Comparison of ENCODE assay signal across 12 mouse cellular contexts in genomic region chr12:80939165-80939564, GRCm38 (mm10). TPM values are rescaled to one million over a fixed set of nuclear protein-coding genes. Genes with fewer than 3 reads are reported as not detected.
DNase-seq lines count a peak whose midpoint lies in the region; ATAC-seq and TF ChIP-seq lines count a peak whose summit lies in the region.
"Had no signal": no experiment of that assay in that cellular context is flagged by ENCODE, and none has a peak within 500 bp of the region (broad histone marks: within the 10 kb centered on the region; RNA-seq: fewer than 3 reads in every experiment).

No protein-coding gene starts in this region.

- no peak for DNase-seq in kidney, adult 9 months
- DNase-seq in MEL (ENCODE audit: low read depth, low spot score) = peak; percentile 61
- DNase-seq in frontal cortex, postnatal 36 days (ENCODE audit: low spot score in 2 of 2) = no peak
- no peak for DNase-seq in frontal cortex, postnatal 25 days (ENCODE audit: low spot score in 2 of 2)
- DNase-seq: cerebellum, adult 9-10 months; right cerebral cortex, postnatal 25 days had no signal

- no peaks in the 10 kb centered on the region for H3K79me2 ChIP-seq in MEL (ENCODE audit: control insufficient read depth, insufficient read depth, low read length, poor library complexity)

- peak overlapping the region; percentile 52 for H3K27ac ChIP-seq in kidney, embryonic 16.5 days (ENCODE audit: low read length)
- H3K27ac ChIP-seq in MEL (ENCODE audit: control insufficient read depth, low read depth, low read length) = peak overlapping the region; percentile 97
- peak overlapping the region; percentile 97 for H3K27ac ChIP-seq in bone marrow macrophage, adult 2 months (ENCODE audit: insufficient read depth, low read depth, low read length)
- H3K27ac ChIP-seq in liver, embryonic 16.5 days (ENCODE audit: low read length) = peak overlapping the region; percentile 80
- H3K27ac ChIP-seq: neural tube, embryonic 12.5 days had no signal

- 0 out of 2 replicates have a peak overlapping the region, but pooled peaks have one; percentile 5 for H3K9ac ChIP-seq in kidney, embryonic 16.5 days (replicated peaks; ENCODE audit: low read length)
- H3K9ac ChIP-seq in MEL (ENCODE audit: control insufficient read depth, low read depth, low read length, poor library complexity, severe bottlenecking) = peak overlapping the region; percentile 71
- peak overlapping the region; percentile 44 for H3K9ac ChIP-seq in liver, embryonic 16.5 days (ENCODE audit: low read depth, low read length)
- H3K9ac ChIP-seq: neural tube, embryonic 12.5 days had no signal

- ATAC-seq in kidney, embryonic 16.5 days (ENCODE audit: low FRiP score, low TSS enrichment) = no peak
- no peak for ATAC-seq in liver, embryonic 16.5 days (ENCODE audit: low read depth)

- 0 out of 2 replicates have a peak, but pooled peaks cover 7% of the 10 kb centered on the region for H3K4me1 ChIP-seq in kidney, embryonic 16.5 days (ENCODE audit: insufficient read depth, low read length)
- H3K4me1 ChIP-seq in MEL (ENCODE audit: control insufficient read depth in 1 of 2, insufficient read depth in 2 of 2, low read length in 2 of 2) = peaks cover 18 to 25% of the 10 kb centered on the region in 2 experiments
- peaks cover 18% of the 10 kb centered on the region for H3K4me1 ChIP-seq in bone marrow macrophage, adult 2 months (ENCODE audit: control insufficient read depth, insufficient read depth, low read length)
- H3K4me1 ChIP-seq in liver, embryonic 16.5 days (ENCODE audit: control insufficient read depth, low read depth, low read length) = peaks cover 46% of the 10 kb centered on the region
- H3K4me1 ChIP-seq: neural tube, embryonic 12.5 days had no signal

- H3K36me3 ChIP-seq in kidney, embryonic 16.5 days (ENCODE audit: insufficient read depth, low read length) = no peaks in the 10 kb centered on the region
- peaks cover 0 to 24% of the 10 kb centered on the region in 2 experiments; a peak in 2 of 4 replicates for H3K36me3 ChIP-seq in MEL (ENCODE audit: control insufficient read depth in 1 of 2, insufficient read depth in 2 of 2, low read length in 2 of 2)
- H3K36me3 ChIP-seq in liver, embryonic 16.5 days (ENCODE audit: control insufficient read depth, insufficient read depth) = no peaks in the 10 kb centered on the region
- H3K36me3 ChIP-seq: neural tube, embryonic 12.5 days had no signal

- TF ChIP-seq EP300 in MEL (IDR thresholded peaks at IDR 0.05; ENCODE audit: low read depth in 1 of 2, low read length in 2 of 2) = no peak

- 74% methylated on average over 4 of the region's 4 CpGs for WGBS in kidney, embryonic 16.5 days
- 58% methylated on average over 4 of the region's 4 CpGs for WGBS in liver, embryonic 16.5 days (ENCODE audit: insufficient replicate concordance)

- TF ChIP-seq CTCF in MEL (IDR thresholded peaks at IDR 0.05 in 2 of 3, conservative IDR thresholded peaks at IDR 0.05 in 1 of 3; ENCODE audit: control insufficient read depth in 1 of 3, insufficient read depth in 1 of 3, low read depth in 2 of 3, low read length in 3 of 3, poor library complexity in 1 of 3, severe bottlenecking in 1 of 3) = no peak
- no peak for TF ChIP-seq CTCF in bone marrow macrophage, adult 2 months (IDR thresholded peaks at IDR 0.05; ENCODE audit: low read depth, low read length)

- no peak overlapping the region for H3K4me3 ChIP-seq in kidney, embryonic 16.5 days (ENCODE audit: low read length)
- H3K4me3 ChIP-seq in MEL (ENCODE audit: control insufficient read depth in 1 of 2, insufficient read depth in 1 of 2, low read depth in 2 of 2, low read length in 2 of 2) = peak overlapping the region; percentile 31 to 37
- H3K4me3 ChIP-seq in bone marrow macrophage, adult 2 months (ENCODE audit: insufficient read depth, low read length) = peak overlapping the region; percentile 34
- H3K4me3 ChIP-seq in liver, embryonic 16.5 days (ENCODE audit: low read depth, low read length) = no peak overlapping the region
- H3K4me3 ChIP-seq: neural tube, embryonic 12.5 days had no signal

- TF ChIP-seq RAD21 in MEL (IDR thresholded peaks at IDR 0.05; ENCODE audit: low read depth, low read length) = no peak

- H3K9me3 ChIP-seq in kidney, embryonic 16.5 days (ENCODE audit: low read length) = no peaks in the 10 kb centered on the region
- no peaks in the 10 kb centered on the region for H3K9me3 ChIP-seq in MEL (replicated peaks; ENCODE audit: insufficient read depth, low read length)
- H3K9me3 ChIP-seq in liver, embryonic 16.5 days (replicated peaks; ENCODE audit: control insufficient read depth, low read length) = no peaks in the 10 kb centered on the region
- H3K9me3 ChIP-seq: neural tube, embryonic 12.5 days had no signal

- H3K4me2 ChIP-seq in kidney, embryonic 16.5 days (replicated peaks; ENCODE audit: low read depth, low read length) = no peak overlapping the region
- 0 out of 2 replicates have a peak overlapping the region, but pooled peaks have one; percentile 2 for H3K4me2 ChIP-seq in liver, embryonic 16.5 days (ENCODE audit: low read depth, low read length)
- H3K4me2 ChIP-seq: neural tube, embryonic 12.5 days had no signal

- no peaks in the 10 kb centered on the region for H3K27me3 ChIP-seq in kidney, embryonic 16.5 days (ENCODE audit: insufficient read depth, low read length)
- no peaks in the 10 kb centered on the region for H3K27me3 ChIP-seq in MEL (ENCODE audit: control insufficient read depth in 1 of 2, insufficient read depth in 2 of 2, low read length in 2 of 2)
- no peaks in the 10 kb centered on the region for H3K27me3 ChIP-seq in liver, embryonic 16.5 days (ENCODE audit: control insufficient read depth, insufficient read depth, low read depth, low read length)
- H3K27me3 ChIP-seq: neural tube, embryonic 12.5 days had no signal

- no peak; a peak in 1 of 4 replicates for TF ChIP-seq POLR2A in MEL (IDR thresholded peaks at IDR 0.05; ENCODE audit: control insufficient read depth in 1 of 2, insufficient read depth in 1 of 2, low read depth in 1 of 2, low read length in 2 of 2, poor library complexity in 1 of 2)
- TF ChIP-seq POLR2A in bone marrow macrophage, adult 2 months (IDR thresholded peaks at IDR 0.05; ENCODE audit: borderline replicate concordance, low read depth, low read length) = no peak

TF ChIP-seq in MEL, 35 proteins besides CTCF, POLR2A, EP300 and RAD21:
- no peak for TF ChIP-seq NELFE (IDR thresholded peaks at IDR 0.05; ENCODE audit: low read depth, low read length)
- TF ChIP-seq MXI1 (IDR thresholded peaks at IDR 0.05; ENCODE audit: low read depth, low read length) = peak; percentile 42; the same call in 1 of the 2 replicates
- no peak for TF ChIP-seq TCF12 (IDR thresholded peaks at IDR 0.05; ENCODE audit: low read depth, low read length)
- no peak for TF ChIP-seq MAX (IDR thresholded peaks at IDR 0.05; ENCODE audit: low read length)
- 0 out of 2 replicates have a peak, but pooled peaks have one; percentile 3 for TF ChIP-seq MEF2A (IDR thresholded peaks at IDR 0.05; ENCODE audit: extremely low read depth, insufficient replicate concordance, low read depth, low read length, poor library complexity, severe bottlenecking)
- TF ChIP-seq HCFC1 (IDR thresholded peaks at IDR 0.05; ENCODE audit: low read depth, low read length) = no peak
- TF ChIP-seq ELF1 (IDR thresholded peaks at IDR 0.05; ENCODE audit: low read depth, low read length) = no peak
- TF ChIP-seq CHD1 (IDR thresholded peaks at IDR 0.05; ENCODE audit: low read depth, low read length) = 0 out of 2 replicates have a peak, but pooled peaks have one; percentile 2
- TF ChIP-seq CHD2 (IDR thresholded peaks at IDR 0.05; ENCODE audit: low read length) = no peak
- TF ChIP-seq ETS1 (IDR thresholded peaks at IDR 0.05; ENCODE audit: low read depth, low read length) = peak; percentile 31; the same call in 1 of the 2 replicates
- no peak for TF ChIP-seq MAFK (IDR thresholded peaks at IDR 0.05; ENCODE audit: borderline replicate concordance, low read depth, low read length)
- no peak for TF ChIP-seq MYC (IDR thresholded peaks at IDR 0.05; ENCODE audit: low read depth, low read length)
- no peak for TF ChIP-seq MAZ (IDR thresholded peaks at IDR 0.05; ENCODE audit: low read depth, low read length)

RNA-seq across cellular contexts. Expression of gene Srsf5, which starts 6.1 kb away (rescaled TPM):
- polyA plus RNA-seq in kidney, embryonic 16.5 days (2015; fragmentation: Nextera tagmentation; extraction: Ambion mirVana) = 513 and 576 TPM in 2 replicates
- total RNA-seq in MEL (2012; rRNA removed) = 401 and 419 TPM in 2 replicates
- 100 to 1,000 TPM; 276 to 460 TPM for polyA plus RNA-seq in MEL (2012; ENCODE audit: insufficient read depth in 1 of 2, insufficient read length in 2 of 2, low read depth in 1 of 2, low replicate concordance in 2 of 2, missing spikeins in 1 of 2)
- 556 and 652 TPM in 2 replicates for polyA plus RNA-seq in bone marrow macrophage, adult 2 months (2012; ENCODE audit: insufficient read depth, insufficient read length, missing spikeins)
- polyA plus RNA-seq in liver, embryonic 16.5 days (2015; fragmentation: Nextera tagmentation; extraction: Ambion mirVana) = 273 and 294 TPM in 2 replicates

RNA-seq across cellular contexts. Expression of gene Slc10a1, which starts 29.3 kb away (rescaled TPM):
- 0.82 and 1.2 TPM in 2 replicates for polyA plus RNA-seq in kidney, embryonic 16.5 days (2015; fragmentation: Nextera tagmentation; extraction: Ambion mirVana)
- total RNA-seq in MEL (2012; rRNA removed) = 0.12 TPM in 1 of 2 replicates, not detected in the other
- under 1 TPM in 1 of 2 experiments, not detected in 1; 0.18 TPM for polyA plus RNA-seq in MEL (2012; ENCODE audit: insufficient read depth in 1 of 2, insufficient read length in 2 of 2, low read depth in 1 of 2, low replicate concordance in 2 of 2, missing spikeins in 1 of 2)
- not detected in 2 replicates for polyA plus RNA-seq in bone marrow macrophage, adult 2 months (2012; ENCODE audit: insufficient read depth, insufficient read length, missing spikeins)
- polyA plus RNA-seq in liver, embryonic 16.5 days (2015; fragmentation: Nextera tagmentation; extraction: Ambion mirVana) = 27.0 and 39.5 TPM in 2 replicates
- total RNA-seq: adrenal gland, adult 18-20 months; left cerebral cortex, adult 8-10 months had no signal

Comparison
In these comparisons a context has a peak if more than half of its experiments do, and no peak if none do; other contexts are left out.
1. H3K4me3 ChIP-seq: peak in MEL (2 of 2) and bone marrow macrophage, adult 2 months (single experiment); none in kidney, embryonic 16.5 days (single experiment) and liver, embryonic 16.5 days (single experiment).
2. H3K9ac ChIP-seq: peak in every context shown above with its lines; median percentile 71 in MEL; 44 in liver, embryonic 16.5 days; 5 in kidney, embryonic 16.5 days.
3. RNA of gene Slc10a1, which starts 29.3 kb away (polyA plus RNA-seq): 27.0 to 39.5 TPM in liver, embryonic 16.5 days; 0.82 to 1.2 TPM in kidney, embryonic 16.5 days, 0.18 TPM in MEL and not detected in bone marrow macrophage, adult 2 months; every median in the first group is over 10 times any median in the second.
4. Peak in every context shown above with its lines, with median percentiles within 50 percentile points of each other: H3K27ac ChIP-seq.